ENCODE assay signal across 25 mouse cellular contexts in genomic region chr5:21307165-21307564, GRCm38 (mm10).
DNase-seq lines count a peak whose midpoint lies in the region; ATAC-seq and TF ChIP-seq lines count a peak whose summit lies in the region.
"Had no signal": no experiment of that assay in that cellular context is flagged by ENCODE, and none has a peak within 500 bp of the region (broad histone marks: within the 10 kb centered on the region; RNA-seq: fewer than 3 reads in every experiment).

No protein-coding gene starts in this region.

- no peak overlapping the region for H3K4me2 ChIP-seq in embryonic facial prominence, embryonic 14.5 days (ENCODE audit: low read depth, low read length)
- no peak overlapping the region for H3K4me2 ChIP-seq in midbrain, embryonic 13.5 days (replicated peaks)
- H3K4me2 ChIP-seq in midbrain, postnatal 0 days (ENCODE audit: low read depth, low read length, poor library complexity, severe bottlenecking), result no peak overlapping the region
- no peak overlapping the region for H3K4me2 ChIP-seq in embryonic facial prominence, embryonic 15.5 days (replicated peaks)
- H3K4me2 ChIP-seq: embryonic facial prominence, embryonic 13.5 days; forebrain, embryonic 12.5 days had no signal

- no peak for TF ChIP-seq CTCF in midbrain, postnatal 0 days (IDR thresholded peaks at IDR 0.05)

- WGBS in embryonic facial prominence, embryonic 14.5 days, result 59% methylated on average over 5 of the region's 5 CpGs
- WGBS in embryonic facial prominence, embryonic 10.5 days, result 75% methylated on average over 5 of the region's 5 CpGs
- WGBS in midbrain, embryonic 13.5 days, result 74% methylated on average over 5 of the region's 5 CpGs
- WGBS in midbrain, postnatal 0 days, result 73% methylated on average over 5 of the region's 5 CpGs
- WGBS in embryonic facial prominence, embryonic 15.5 days, result 64% methylated on average over 5 of the region's 5 CpGs

- no peak overlapping the region for H3K9ac ChIP-seq in embryonic facial prominence, embryonic 14.5 days (ENCODE audit: low read depth, low read length)
- H3K9ac ChIP-seq in midbrain, embryonic 13.5 days (replicated peaks), result no peak overlapping the region
- no peak overlapping the region for H3K9ac ChIP-seq in midbrain, postnatal 0 days (replicated peaks; ENCODE audit: low read length, poor library complexity, severe bottlenecking)
- no peak overlapping the region for H3K9ac ChIP-seq in embryonic facial prominence, embryonic 15.5 days
- H3K9ac ChIP-seq: embryonic facial prominence, embryonic 13.5 days; forebrain, embryonic 12.5 days had no signal

- no peak for DNase-seq in embryonic facial prominence, embryonic 14.5 days (ENCODE audit: low spot score)
- DNase-seq in embryonic facial prominence, embryonic 10.5 days (ENCODE audit: low spot score), result no peak
- no peak for DNase-seq in midbrain, postnatal 0 days (ENCODE audit: low spot score)
- DNase-seq: adrenal gland, adult 8-10 months; adrenal gland, postnatal 14 days; adrenal gland, postnatal 36 days; B cell, adult 2 months; cerebellum, adult 11-12 months; cerebellum, adult 2 months; cerebellum, adult 9-10 months; cerebellum, postnatal 10 days; cerebellum, postnatal 25 days had no signal

- H3K9me3 ChIP-seq in embryonic facial prominence, embryonic 14.5 days (ENCODE audit: control insufficient read depth, low read length), result no peaks in the 10 kb centered on the region
- no peaks in the 10 kb centered on the region for H3K9me3 ChIP-seq in embryonic facial prominence, embryonic 10.5 days
- H3K9me3 ChIP-seq in midbrain, embryonic 13.5 days, result no peaks in the 10 kb centered on the region
- H3K9me3 ChIP-seq in midbrain, postnatal 0 days (ENCODE audit: low read length), result no peaks in the 10 kb centered on the region
- H3K9me3 ChIP-seq in embryonic facial prominence, embryonic 15.5 days (replicated peaks), result no peaks in the 10 kb centered on the region
- H3K9me3 ChIP-seq: embryonic facial prominence, embryonic 13.5 days; forebrain, embryonic 10.5 days; forebrain, embryonic 12.5 days; G1E had no signal

- H3K27me3 ChIP-seq in embryonic facial prominence, embryonic 14.5 days (replicated peaks; ENCODE audit: control insufficient read depth, insufficient read depth, low read length), result no peaks in the 10 kb centered on the region
- H3K27me3 ChIP-seq in embryonic facial prominence, embryonic 10.5 days (replicated peaks; ENCODE audit: low read depth, poor library complexity, severe bottlenecking), result no peaks in the 10 kb centered on the region
- H3K27me3 ChIP-seq in midbrain, embryonic 13.5 days, result no peaks in the 10 kb centered on the region
- no peaks in the 10 kb centered on the region for H3K27me3 ChIP-seq in midbrain, postnatal 0 days (ENCODE audit: insufficient read depth, low read length)
- H3K27me3 ChIP-seq in embryonic facial prominence, embryonic 15.5 days, result no peaks in the 10 kb centered on the region
- H3K27me3 ChIP-seq: CH12.LX; embryonic facial prominence, embryonic 13.5 days; forebrain, embryonic 12.5 days; Patski had no signal

- H3K4me1 ChIP-seq in embryonic facial prominence, embryonic 14.5 days (ENCODE audit: control insufficient read depth, insufficient read depth, low read length), result no peaks in the 10 kb centered on the region
- no peaks in the 10 kb centered on the region for H3K4me1 ChIP-seq in embryonic facial prominence, embryonic 10.5 days
- H3K4me1 ChIP-seq in midbrain, embryonic 13.5 days (replicated peaks), result no peaks in the 10 kb centered on the region
- no peaks in the 10 kb centered on the region for H3K4me1 ChIP-seq in midbrain, postnatal 0 days (ENCODE audit: insufficient read depth, low read length)
- H3K4me1 ChIP-seq in embryonic facial prominence, embryonic 15.5 days, result no peaks in the 10 kb centered on the region
- H3K4me1 ChIP-seq: embryonic facial prominence, embryonic 13.5 days; forebrain, embryonic 12.5 days had no signal

- no peak overlapping the region for H3K27ac ChIP-seq in embryonic facial prominence, embryonic 14.5 days (replicated peaks; ENCODE audit: low read depth, low read length)
- no peak overlapping the region for H3K27ac ChIP-seq in embryonic facial prominence, embryonic 10.5 days (replicated peaks)
- H3K27ac ChIP-seq in midbrain, embryonic 13.5 days, result no peak overlapping the region
- no peak overlapping the region for H3K27ac ChIP-seq in midbrain, postnatal 0 days (ENCODE audit: low read depth, low read length)
- H3K27ac ChIP-seq in embryonic facial prominence, embryonic 15.5 days (replicated peaks), result no peak overlapping the region
- H3K27ac ChIP-seq: embryonic facial prominence, embryonic 13.5 days; forebrain, embryonic 10.5 days; forebrain, embryonic 12.5 days had no signal

- no peaks in the 10 kb centered on the region for H3K36me3 ChIP-seq in embryonic facial prominence, embryonic 14.5 days (ENCODE audit: control insufficient read depth, insufficient read depth, low read length)
- no peaks in the 10 kb centered on the region for H3K36me3 ChIP-seq in embryonic facial prominence, embryonic 10.5 days (replicated peaks)
- H3K36me3 ChIP-seq in midbrain, embryonic 13.5 days, result no peaks in the 10 kb centered on the region
- H3K36me3 ChIP-seq in midbrain, postnatal 0 days (ENCODE audit: insufficient read depth, low read length), result no peaks in the 10 kb centered on the region
- H3K36me3 ChIP-seq in embryonic facial prominence, embryonic 15.5 days, result no peaks in the 10 kb centered on the region
- H3K36me3 ChIP-seq: embryonic facial prominence, embryonic 13.5 days; forebrain, embryonic 10.5 days; forebrain, embryonic 12.5 days; G1E had no signal

- peak; percentile 50; the same call in 1 of the 2 replicates for ATAC-seq in embryonic facial prominence, embryonic 14.5 days (ENCODE audit: low read depth)
- peak; percentile 24; the same call in 1 of the 2 replicates for ATAC-seq in midbrain, embryonic 13.5 days
- no peak for ATAC-seq in midbrain, postnatal 0 days (ENCODE audit: low FRiP score)
- ATAC-seq in embryonic facial prominence, embryonic 15.5 days (ENCODE audit: insufficient number of reproducible peaks, low FRiP score, low TSS enrichment, low read depth), result peak; percentile 39; the same call in 1 of the 2 replicates
- ATAC-seq: activated CD4-positive, CD25-positive, alpha-beta regulatory T cell, adult 4 months; CD4-positive, CD25-positive, alpha-beta regulatory T cell, adult 4 months; forebrain, embryonic 14.5 days; forebrain, embryonic 16.5 days; Patski had no signal

- no peak overlapping the region for H3K4me3 ChIP-seq in embryonic facial prominence, embryonic 14.5 days (ENCODE audit: low read depth, low read length)
- no peak overlapping the region for H3K4me3 ChIP-seq in embryonic facial prominence, embryonic 10.5 days
- no peak overlapping the region for H3K4me3 ChIP-seq in midbrain, embryonic 13.5 days (replicated peaks)
- H3K4me3 ChIP-seq in midbrain, postnatal 0 days (ENCODE audit: low read depth, low read length), result no peak overlapping the region
- no peak overlapping the region for H3K4me3 ChIP-seq in embryonic facial prominence, embryonic 15.5 days (replicated peaks)
- H3K4me3 ChIP-seq: embryonic facial prominence, embryonic 13.5 days; erythroblast, embryonic 14.5 days; forebrain, embryonic 10.5 days; forebrain, embryonic 12.5 days had no signal
